Mouse (Mus musculus) CH12.LX (cell line): ENCODE data around the gene Mcm3. TPM values are rescaled to one million over a fixed set of nuclear protein-coding genes. Genes with fewer than 3 reads are reported as not detected.
"Not testable (repeated sequence)": the region's sequence is repeated elsewhere in the genome, so short reads cannot be mapped to it uniquely, and the experiment has no call there.

Experiments
- DNase-seq: peaks from one replicate; pipeline ENCODE4 v3.0.0-alpha.2; 2013; ENCODE audit errors: extremely low read depth
- H3K27ac ChIP-seq: 2 replicates; pipeline ENCODE4 v1.5.1; 2012; ENCODE audit warnings: low read depth, mild to moderate bottlenecking, control low read depth, moderate library complexity; ENCODE audit not compliant: insufficient read depth
- H3K27me3 ChIP-seq: replicated peaks from 2 replicates; pipeline ENCODE3; 2012; ENCODE audit warnings: inconsistent platforms
- H3K36me3 ChIP-seq, 2 experiments: replicated peaks in 1 of 2; 2 replicates each; pipeline versions ENCODE3 to v1.6.1; 2012; ENCODE audit warnings: inconsistent platforms in 1 of 2, low read length in 1 of 2, mild to moderate bottlenecking in 1 of 2, mixed read lengths in 1 of 2, moderate library complexity in 1 of 2; ENCODE audit not compliant: control insufficient read depth in 1 of 2, insufficient read depth in 1 of 2
- H3K4me1 ChIP-seq, 2 experiments: 2 replicates each; pipeline ENCODE4 v1.6.1; 2012; ENCODE audit warnings: inconsistent platforms in 1 of 2, moderate library complexity in 1 of 2; ENCODE audit not compliant: insufficient read depth in 2 of 2, control insufficient read depth in 1 of 2
- H3K4me2 ChIP-seq: 2 replicates; pipeline ENCODE4 v1.6.1; 2012; ENCODE audit warnings: low read depth, mild to moderate bottlenecking, control low read depth; ENCODE audit not compliant: poor library complexity, insufficient read depth, severe bottlenecking
- H3K4me3 ChIP-seq, 3 experiments: fragments of 150-350 bp in 1 of 3; sonication (generic) in 1 of 3; replicated peaks in 1 of 3; 2 replicates each; pipeline versions ENCODE3 to v1.5.1; 2011 to 2012; ENCODE audit warnings: low read depth in 2 of 3, low read length in 2 of 3, mild to moderate bottlenecking in 2 of 3, moderate library complexity in 2 of 3, control low read depth in 1 of 3, improper control_type of control experiment in 1 of 3, inconsistent platforms in 1 of 3, mixed read lengths in 1 of 3; ENCODE audit not compliant: poor library complexity in 1 of 3
- H3K79me2 ChIP-seq: replicated peaks from 2 replicates; pipeline ENCODE4 v1.6.1; 2012; ENCODE audit warnings: mild to moderate bottlenecking, moderate library complexity; ENCODE audit not compliant: control insufficient read depth, poor library complexity, insufficient read depth, severe bottlenecking; ENCODE audit errors: extremely low read depth
- H3K9ac ChIP-seq: 2 replicates; pipeline ENCODE4 v1.6.1; 2012; ENCODE audit warnings: low read depth, mild to moderate bottlenecking, control low read depth, moderate library complexity; ENCODE audit not compliant: insufficient read depth
- H3K9me3 ChIP-seq: replicated peaks from 2 replicates; pipeline ENCODE3; 2012; ENCODE audit warnings: low read length, inconsistent platforms, mixed read lengths
- BHLHE40 ChIP-seq: IDR thresholded peaks from 2 replicates; pipeline ENCODE4 v1.6.1; 2011; ENCODE audit warnings: mild to moderate bottlenecking, low read depth, low read length, improper control_type of control experiment
- CHD1 ChIP-seq: IDR thresholded peaks from 2 replicates; pipeline ENCODE4 v1.6.1; 2012; ENCODE audit warnings: low read depth, low read length, improper control_type of control experiment, inconsistent platforms
- EP300 ChIP-seq: IDR thresholded peaks from 2 replicates; pipeline ENCODE4 v1.6.1; 2011; ENCODE audit warnings: low read length, improper control_type of control experiment
- GABPA ChIP-seq: IDR thresholded peaks from 2 replicates; pipeline ENCODE4 v1.6.1; 2012; ENCODE audit warnings: low read depth, low read length, improper control_type of control experiment, inconsistent platforms; ENCODE audit not compliant: insufficient replicate concordance
- JUN ChIP-seq: IDR thresholded peaks from 2 replicates; pipeline ENCODE4 v1.6.1; 2011; ENCODE audit warnings: low read depth, mild to moderate bottlenecking, low read length, improper control_type of control experiment, moderate library complexity; ENCODE audit not compliant: insufficient read depth
- MAFK ChIP-seq: IDR thresholded peaks from 2 replicates; pipeline ENCODE4 v1.6.1; 2011; ENCODE audit warnings: low read length, improper control_type of control experiment; ENCODE audit not compliant: insufficient replicate concordance
- MEF2A ChIP-seq: IDR thresholded peaks from 2 replicates; pipeline ENCODE4 v1.6.1; 2014; ENCODE audit warnings: low read depth, mild to moderate bottlenecking, inconsistent platforms, low read length, improper control_type of control experiment, borderline replicate concordance
- MXI1 ChIP-seq: IDR thresholded peaks from 2 replicates; pipeline ENCODE4 v1.6.1; 2011; ENCODE audit warnings: mild to moderate bottlenecking, low read depth, low read length, improper control_type of control experiment
- MYC ChIP-seq: IDR thresholded peaks from 2 replicates; pipeline ENCODE4 v1.6.1; 2011; ENCODE audit warnings: low read depth, mild to moderate bottlenecking, improper control_type of control experiment, low read length
- PAX5 ChIP-seq: IDR thresholded peaks from 2 replicates; pipeline ENCODE4 v1.6.1; 2012; ENCODE audit warnings: low read length, inconsistent platforms, mixed read lengths
- POLR2A ChIP-seq: IDR thresholded peaks from 2 replicates; pipeline ENCODE4 v1.6.1; 2011; ENCODE audit warnings: low read depth, mild to moderate bottlenecking, improper control_type of control experiment, low read length
- POLR2AphosphoS2 ChIP-seq: IDR thresholded peaks from 2 replicates; pipeline ENCODE4 v1.6.1; 2011; ENCODE audit warnings: low read depth, low read length, improper control_type of control experiment
- SIN3A ChIP-seq: IDR thresholded peaks from 2 replicates; pipeline ENCODE4 v1.6.1; 2012; ENCODE audit warnings: low read length, improper control_type of control experiment, inconsistent platforms
- UBTF ChIP-seq: IDR thresholded peaks from 2 replicates; pipeline ENCODE4 v1.6.1; 2012; ENCODE audit warnings: low read depth, mild to moderate bottlenecking, inconsistent platforms, low read length, improper control_type of control experiment, moderate library complexity
- USF1 ChIP-seq: IDR thresholded peaks from 2 replicates; pipeline ENCODE4 v1.6.1; 2014; ENCODE audit warnings: low read depth, mild to moderate bottlenecking, inconsistent platforms, low read length, improper control_type of control experiment
- ZC3H11A ChIP-seq: IDR thresholded peaks from 2 replicates; pipeline ENCODE4 v1.6.1; 2012; ENCODE audit warnings: low read depth, mild to moderate bottlenecking, inconsistent platforms, low read length, improper control_type of control experiment
- ZKSCAN1 ChIP-seq: IDR thresholded peaks from 2 replicates; pipeline ENCODE4 v1.6.1; 2012; ENCODE audit warnings: low read depth, inconsistent platforms, low read length, improper control_type of control experiment, borderline replicate concordance
- ZMIZ1 ChIP-seq: IDR thresholded peaks from 2 replicates; pipeline ENCODE4 v1.6.1; 2012; ENCODE audit warnings: low read depth, mild to moderate bottlenecking, inconsistent platforms, low read length, improper control_type of control experiment
- ZNF384 ChIP-seq: IDR thresholded peaks from 2 replicates; pipeline ENCODE4 v1.6.1; 2012; ENCODE audit warnings: low read depth, low read length, improper control_type of control experiment, inconsistent platforms
- dilution Hi-C: fragments of 300-500 bp; cut with MboI; formaldehyde crosslinking; loops from 2 replicates; pipeline ENCODE4 v1.14.3; 2020; ENCODE audit warnings: low sequenced_read_pairs; ENCODE audit not compliant: extremely low pct_unique_long_range_greater_than_20kb, extremely low pct_ligation_motif_present
- in situ Hi-C: fragments of 300-500 bp; cut with MboI; formaldehyde crosslinking; loops from 3 replicates; pipeline ENCODE4 v1.14.3; 2019; ENCODE audit warnings: low sequenced_read_pairs, low pct_ligation_motif_present, low pct_unique_long_range_greater_than_20kb, mixed read lengths
- polyA plus RNA-seq: library from polyadenylated mRNA; unstranded; fragments of >175 nt; gene quantifications from 2 replicates; pipeline ENCODE4 v1.2.1, GENCODE M21; 2012; ENCODE audit warnings: low read depth; ENCODE audit not compliant: insufficient read length
- total RNA-seq, 2 experiments: library from RNA; depleted of rRNA; stranded (reverse); fragments of 300-350 nt in 1 of 2; fragments of >200 nt in 1 of 2; gene quantifications; 2 replicates each; pipeline ENCODE4 v1.2.3; 2012 to 2014

Mcm3 gene
- total and polyA plus RNA-seq, 3 experiments, result 186 to 372 (median 330) TPM

GRCm38 (mm10) chr1:20778366-20778765 lies 41.7 kb downstream of the Mcm3 start:
- no peak for DNase-seq
- Histone ChIP-seq H3K79me2 (no peaks in the 10 kb centered on the region), H3K36me3 (no peaks in the 10 kb centered on the region), H3K4me2 (no peak overlapping the region), H3K9ac (no peak overlapping the region), H3K27ac (no peak overlapping the region), H3K4me1 (no peaks in the 10 kb centered on the region), H3K4me3 (no peak overlapping the region), H3K27me3 (no peaks in the 10 kb centered on the region), H3K9me3 (no peaks in the 10 kb centered on the region)
- in situ Hi-C loops (no loop called here), dilution Hi-C loops (no loop called here)
- TF ChIP-seq PAX5 (no peak), USF1 (no peak), MYC (no peak), SIN3A (no peak), POLR2A (no peak), ZKSCAN1 (no peak), ZC3H11A (no peak), EP300 (no peak), GABPA (no peak), UBTF (no peak), JUN (no peak), MXI1 (no peak), POLR2AphosphoS2 (no peak), MAFK (no peak)

GRCm38 (mm10) chr1:20774026-20774730 lies 45.9 kb downstream of the Mcm3 start:
- H3K79me2 ChIP-seq, H3K4me3 ChIP-seq, H3K36me3 ChIP-seq, H3K4me2 ChIP-seq, H3K27me3 ChIP-seq, dilution Hi-C loops, DNase-seq, H3K4me1 ChIP-seq, H3K9me3 ChIP-seq, in situ Hi-C loops, H3K9ac ChIP-seq, H3K27ac ChIP-seq: not testable (repeated sequence)

- peak; percentile 16 for DNase-seq
- no peak overlapping the region for H3K27ac ChIP-seq
- TF ChIP-seq MEF2A (no peak), CHD1 (no peak), ZMIZ1 (no peak), EP300 (no peak), POLR2AphosphoS2 (no peak), MXI1 (no peak), BHLHE40 (peak; percentile 33; the same call in 1 of the 2 replicates), MAFK (no peak), ZNF384 (no peak)
- no peak overlapping the region for H3K4me2 ChIP-seq
- peaks cover 0 to 7% of the 10 kb centered on the region in 2 experiments; a peak in 1 of 4 replicates for H3K4me1 ChIP-seq
- H3K79me2 ChIP-seq, result no peaks in the 10 kb centered on the region
- dilution Hi-C loops, result no loop called here
- in situ Hi-C loops, result no loop called here
- no peak overlapping the region for H3K9ac ChIP-seq
- H3K27me3 ChIP-seq, result no peaks in the 10 kb centered on the region
- no peak overlapping the region for H3K4me3 ChIP-seq
- H3K9me3 ChIP-seq, result no peaks in the 10 kb centered on the region
- no peaks in the 10 kb centered on the region for H3K36me3 ChIP-seq
These were observed 53.6 kb downstream of the Mcm3 start for GRCm38 (mm10) chr1:20766526-20766925.
